Mouse (Mus musculus) yolk sac, embryonic 10.5 days (tissue): ENCODE measurements around the gene Gm21258.
"Not testable (repeated sequence)": the region's sequence is repeated elsewhere in the genome, so short reads cannot be mapped to it uniquely, and the experiment has no call there.

Experiments
- DNase-seq: peaks from one replicate; pipeline ENCODE4 v3.0.0-alpha.2; 2017; ENCODE audit warnings: low spot score

The Gm21258 gene

GRCm38 (mm10) chrY:52779740-52780139 is at the start of gene Gm21258:
Gene Gm21258, plus strand, starts transcription at chrY:52780040.
- not testable (repeated sequence) for DNase-seq
